In genomic region chr16:4267857-4268666, GRCm38 (mm10) we compare ENCODE assay signal across 8 mouse cellular contexts. TPM values are rescaled to one million over a fixed set of nuclear protein-coding genes. Genes with fewer than 3 reads are reported as not detected.
DNase-seq lines count a peak whose midpoint lies in the region; ATAC-seq and TF ChIP-seq lines count a peak whose summit lies in the region.

No protein-coding gene starts in this region.

- peaks cover 24% of the 10 kb centered on the region for H3K4me1 ChIP-seq in embryonic facial prominence, embryonic 13.5 days
- no peaks in the 10 kb centered on the region for H3K4me1 ChIP-seq in liver, adult 2 months (ENCODE audit: control insufficient read depth, insufficient read depth, low read length)

- H3K4me2 ChIP-seq in embryonic facial prominence, embryonic 13.5 days = peak overlapping the region; percentile 80
- peak overlapping the region; percentile 80 for H3K4me2 ChIP-seq in myocyte (ENCODE audit: low read depth)

- peaks cover 7% of the 10 kb centered on the region; the same call in 1 of the 2 replicates for H3K27me3 ChIP-seq in embryonic facial prominence, embryonic 13.5 days
- H3K27me3 ChIP-seq in liver, adult 2 months (ENCODE audit: control insufficient read depth, insufficient read depth, low read length) = no peaks in the 10 kb centered on the region
- H3K27me3 ChIP-seq in myocyte (ENCODE audit: control insufficient read depth, insufficient read depth, insufficient read length) = no peaks in the 10 kb centered on the region

- H3K4me3 ChIP-seq in embryonic facial prominence, embryonic 13.5 days = peak overlapping the region; percentile 46
- H3K4me3 ChIP-seq in liver, adult 2 months (ENCODE audit: insufficient read depth, low read depth, low read length) = peak overlapping the region; percentile 71
- H3K4me3 ChIP-seq in myocyte = no peak overlapping the region

- WGBS in embryonic facial prominence, embryonic 13.5 days = 5% methylated on average over 40 of the region's 40 CpGs
- WGBS in liver, adult 2 months = 11% methylated on average over 40 of the region's 40 CpGs

- H3K27ac ChIP-seq in embryonic facial prominence, embryonic 13.5 days = no peak overlapping the region; the same call in 1 of the 2 replicates
- no peak overlapping the region for H3K27ac ChIP-seq in liver, adult 2 months (replicated peaks; ENCODE audit: insufficient read depth, low read depth, low read length)

- peak; percentile 72 for DNase-seq in CD4-positive, CD25-positive, alpha-beta regulatory T cell, adult 2 months (ENCODE audit: low read depth, low spot score)
- peak; percentile 76 to 81 for DNase-seq in heart, adult 9 months (ENCODE audit: low spot score in 2 of 2)
- peak; percentile 79 for DNase-seq in kidney, adult 9 months
- DNase-seq in liver, adult 2 months (ENCODE audit: extremely low read depth, low read depth, low spot score) = peak; percentile 47
- DNase-seq in spleen, postnatal 4 days (ENCODE audit: low spot score in 2 of 2) = peak; percentile 65 to 89

- ATAC-seq in CD4-positive, CD25-positive, alpha-beta regulatory T cell, adult 4 months = no peak
- ATAC-seq in embryonic facial prominence, embryonic 13.5 days (ENCODE audit: insufficient number of reproducible peaks, insufficient read depth, low FRiP score, low TSS enrichment, low read depth) = peak; percentile 71

- H3K9ac ChIP-seq in embryonic facial prominence, embryonic 13.5 days = peak overlapping the region; percentile 72
- peak overlapping the region; percentile 69 for H3K9ac ChIP-seq in liver, adult 2 months (ENCODE audit: low read depth, low read length)

- no peak overlapping the region for H3ac ChIP-seq in myocyte (ENCODE audit: control insufficient read depth, insufficient read length)

- no peaks in the 10 kb centered on the region for H3K79me2 ChIP-seq in liver, adult 2 months (ENCODE audit: control insufficient read depth, insufficient read depth, low read length)
- no peaks in the 10 kb centered on the region for H3K79me2 ChIP-seq in myocyte (ENCODE audit: control insufficient read depth, insufficient read depth)

- peak; percentile 90 for TF ChIP-seq CTCF in liver, adult 2 months (IDR thresholded peaks at IDR 0.05; ENCODE audit: low read depth, low read length)

- TF ChIP-seq POLR2A in liver, adult 2 months (IDR thresholded peaks at IDR 0.05; ENCODE audit: extremely low read depth, insufficient read depth, low read length) = no peak
- TF ChIP-seq POLR2A in myocyte (IDR thresholded peaks at IDR 0.05; ENCODE audit: insufficient read length, low read depth) = no peak

- no peaks in the 10 kb centered on the region for H3K36me3 ChIP-seq in embryonic facial prominence, embryonic 13.5 days
- H3K36me3 ChIP-seq in liver, adult 2 months (ENCODE audit: control insufficient read depth, insufficient read depth, low read length) = no peaks in the 10 kb centered on the region
- no peaks in the 10 kb centered on the region for H3K36me3 ChIP-seq in myocyte (ENCODE audit: control insufficient read depth, insufficient read depth)

- H3K9me3 ChIP-seq in embryonic facial prominence, embryonic 13.5 days = no peaks in the 10 kb centered on the region

TF ChIP-seq in myocyte, 11 proteins besides CTCF, POLR2A, EP300 and RAD21:
- TF ChIP-seq REST (IDR thresholded peaks at IDR 0.05; ENCODE audit: insufficient read depth, insufficient read length) (no peak), MYOG (IDR thresholded peaks at IDR 0.05; ENCODE audit: control insufficient read depth in 1 of 3, insufficient read depth in 1 of 3, insufficient read length in 2 of 3, low read depth in 2 of 3) (peak in 1 of 3 experiments; percentile 23), MYOD1 (IDR thresholded peaks at IDR 0.05; ENCODE audit: control insufficient read depth in 1 of 3, insufficient read length in 2 of 3, low read depth in 2 of 3) (peak in 1 of 3 experiments; percentile 36), SRF (IDR thresholded peaks at IDR 0.05; ENCODE audit: control insufficient read depth, insufficient read length, low read depth) (no peak), TCF12 (IDR thresholded peaks at IDR 0.05; ENCODE audit: insufficient read depth, poor library complexity, severe bottlenecking) (no peak), USF1 (IDR thresholded peaks at IDR 0.05; ENCODE audit: low read depth) (no peak)
TF ChIP-seq in myocyte: peak in this region for 2.

RNA-seq across cellular contexts. Expression of gene Crebbp, which starts 54.3 kb away (rescaled TPM):
- 10 to 100 TPM; 77.5 to 84.9 TPM for polyA plus RNA-seq in CD4-positive, CD25-positive, alpha-beta regulatory T cell, adult 4 months (2017; shearing (Covaris generic))
- 51.3 and 59.4 TPM in 2 replicates for polyA plus RNA-seq in embryonic facial prominence, embryonic 13.5 days (2015; fragmentation: Nextera tagmentation; extraction: Ambion mirVana)
- 10.1 and 15.2 TPM in 2 replicates for total RNA-seq in liver, adult 2 months (2014; rRNA removed)
- polyA plus RNA-seq in liver, adult 2 months (2012; rRNA removed) = 7.0 and 8.4 TPM in 2 replicates
- polyA plus RNA-seq in myocyte (2012; fragmentation: generic; extraction: Trizol) = 7.1 TPM
